Mouse (Mus musculus): ENCODE results near the gene Mdga1.

- TF ChIP-seq CTCF (IDR thresholded peaks at IDR 0.05; ENCODE audit: low read depth, low read length) (no peak), POLR2A (IDR thresholded peaks at IDR 0.05; ENCODE audit: borderline replicate concordance, low read depth, low read length) (no peak)
Measured at GRCm38 (mm10) chr17:29970037-29970555, at the start of gene Mdga1.
